Mouse (Mus musculus) frontal cortex, postnatal 36 days (tissue): ENCODE data around the gene 0610030E20Rik.
A peak's percentile ranks its signal among the peaks of the same experiment; 100 is the strongest.

ENCODE experiments used
- DNase-seq, 2 experiments: peaks; one replicate each; pipeline ENCODE4 v3.0.0; 2022; ENCODE audit warnings: low spot score in 2 of 2

0610030E20Rik gene

GRCm38 (mm10) chr6:72348411-72348810 lies 1.3 kb downstream of the 0610030E20Rik start:
- DNase-seq: no peak

- no peak for DNase-seq
Measured at GRCm38 (mm10) chr6:72350214-72350613, 3.1 kb downstream of the 0610030E20Rik start.

GRCm38 (mm10) chr6:72352636-72353405 lies 5.7 kb downstream of the 0610030E20Rik start:
- no peak for DNase-seq

- DNase-seq: no peak
Measured at GRCm38 (mm10) chr6:72354025-72354424, 6.9 kb downstream of the 0610030E20Rik start.

- DNase-seq: peak; percentile 70 to 72
Measured at GRCm38 (mm10) chr6:72355066-72355911, 8.2 kb downstream of the 0610030E20Rik start, which contains the start of gene Tmem150a. TSS of gene Tmem150a (plus strand) at chr6:72355447.

- DNase-seq: no peak
Measured at GRCm38 (mm10) chr6:72356001-72356532, 8.9 kb downstream of the 0610030E20Rik start.

GRCm38 (mm10) chr6:72357164-72358079 lies 10.3 kb downstream of the 0610030E20Rik start:
- no peak for DNase-seq

- DNase-seq: no peak
Measured at GRCm38 (mm10) chr6:72358086-72358764, 11.1 kb downstream of the 0610030E20Rik start.

- no peak for DNase-seq
Measured at GRCm38 (mm10) chr6:72359343-72359742, 12.2 kb downstream of the 0610030E20Rik start.

- DNase-seq: no peak
Measured at GRCm38 (mm10) chr6:72359891-72360598, 12.9 kb downstream of the 0610030E20Rik start.

GRCm38 (mm10) chr6:72360599-72360935 lies 13.4 kb downstream of the 0610030E20Rik start:
- no peak for DNase-seq

- no peak for DNase-seq
Measured at GRCm38 (mm10) chr6:72361121-72361551, 14.0 kb downstream of the 0610030E20Rik start.

- peak; percentile 96 to 97 for DNase-seq
Measured at GRCm38 (mm10) chr6:72362132-72363028, 15.3 kb downstream of the 0610030E20Rik start.

GRCm38 (mm10) chr6:72364009-72364408 lies 16.9 kb downstream of the 0610030E20Rik start:
- no peak for DNase-seq

- no peak for DNase-seq
Measured at GRCm38 (mm10) chr6:72364985-72365384, 17.9 kb downstream of the 0610030E20Rik start.

GRCm38 (mm10) chr6:72366304-72366703 lies 19.2 kb downstream of the 0610030E20Rik start:
- DNase-seq: no peak

- DNase-seq: no peak
Measured at GRCm38 (mm10) chr6:72366844-72367443, 19.8 kb downstream of the 0610030E20Rik start, which contains the start of gene Rnf181. TSS of gene Rnf181 (minus strand) at chr6:72366956.

- no peak for DNase-seq
Measured at GRCm38 (mm10) chr6:72367460-72367974, 20.4 kb downstream of the 0610030E20Rik start.
